Mouse (Mus musculus) telencephalon, adult 2 months (tissue): ENCODE measurements around the gene Mctp2.

ENCODE experiments used
- DNase-seq: peaks from one replicate; pipeline ENCODE4 v3.0.0-alpha.2; 2011; ENCODE audit warnings: low read depth, low spot score

Gene Mctp2

DNA sequence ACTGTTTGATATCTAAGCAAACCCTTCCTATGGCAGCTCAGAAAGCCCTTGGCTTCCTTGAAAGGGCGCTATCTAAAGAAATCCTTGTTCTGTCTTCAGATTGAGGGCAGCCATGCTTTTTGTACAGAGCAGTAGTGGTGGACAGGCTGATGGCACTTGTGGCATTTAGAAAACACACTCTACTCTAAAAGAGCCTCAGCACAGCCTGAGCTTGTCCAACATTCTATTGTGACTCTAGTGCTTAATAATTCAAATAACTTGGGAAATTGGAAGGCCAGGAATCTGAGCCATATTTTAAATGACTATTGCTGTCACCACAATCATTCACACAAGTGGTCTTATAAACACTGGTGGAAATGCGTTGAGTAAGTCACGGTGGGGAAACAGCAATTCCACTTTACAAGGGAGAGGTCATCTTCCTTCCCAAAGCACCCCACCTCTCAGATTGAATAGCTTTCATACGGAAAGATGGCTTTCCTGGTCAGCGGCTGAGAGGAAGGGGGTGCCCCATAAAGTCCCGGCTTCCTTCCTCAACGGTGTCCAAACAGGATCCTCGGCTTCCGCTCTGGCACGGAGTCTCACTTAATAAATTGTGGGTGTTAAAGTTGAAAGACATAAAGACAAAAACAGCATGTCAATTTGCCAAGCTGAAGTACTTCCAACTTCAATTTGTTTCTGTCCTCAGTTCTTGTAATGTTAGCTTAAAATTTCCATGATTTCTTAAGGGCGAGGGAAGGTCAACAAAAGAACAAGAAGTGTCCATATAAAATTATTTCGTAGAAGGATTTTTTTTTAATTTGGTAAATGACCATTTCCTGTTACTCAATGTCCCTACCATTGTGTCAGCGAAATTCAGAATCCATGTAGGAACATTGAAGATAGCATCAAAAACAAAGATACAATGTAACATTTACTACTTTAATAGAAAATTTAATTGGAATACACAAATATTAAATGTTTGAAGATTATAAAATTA, 140.4 kb downstream of the Mctp2 start:
- no peak for DNase-seq

- no peak for DNase-seq
Observed at GRCm38 (mm10) chr7:72162256-72162655, 144.2 kb downstream of the Mctp2 start.

- no peak for DNase-seq
Observed at GRCm38 (mm10) chr7:72159513-72160063, 146.8 kb downstream of the Mctp2 start.

- no peak for DNase-seq
Observed at GRCm38 (mm10) chr7:72150799-72151708, 155.4 kb downstream of the Mctp2 start.

- DNase-seq: peak; percentile 19
Observed at GRCm38 (mm10) chr7:72149073-72149472, 157.3 kb downstream of the Mctp2 start.

DNA sequence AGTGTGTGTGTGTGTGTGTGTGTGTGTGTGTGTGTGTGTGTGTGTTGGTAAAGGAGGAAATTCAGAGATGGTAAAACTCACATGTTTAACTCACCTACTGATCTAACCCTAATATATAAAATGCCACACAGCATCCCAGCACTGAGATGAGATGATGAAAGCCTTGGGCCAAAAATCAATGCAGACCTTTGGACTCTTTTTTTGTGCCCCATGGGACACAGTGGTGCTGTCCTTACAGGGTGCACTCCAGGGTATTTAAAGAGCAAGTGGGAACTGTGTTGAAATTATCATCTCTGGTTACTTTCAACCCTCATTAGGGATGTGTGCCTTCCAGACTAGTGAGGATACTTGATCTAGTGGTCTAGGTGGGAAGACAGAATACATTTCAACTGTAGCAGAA, 159.6 kb downstream of the Mctp2 start:
- no peak for DNase-seq

DNA sequence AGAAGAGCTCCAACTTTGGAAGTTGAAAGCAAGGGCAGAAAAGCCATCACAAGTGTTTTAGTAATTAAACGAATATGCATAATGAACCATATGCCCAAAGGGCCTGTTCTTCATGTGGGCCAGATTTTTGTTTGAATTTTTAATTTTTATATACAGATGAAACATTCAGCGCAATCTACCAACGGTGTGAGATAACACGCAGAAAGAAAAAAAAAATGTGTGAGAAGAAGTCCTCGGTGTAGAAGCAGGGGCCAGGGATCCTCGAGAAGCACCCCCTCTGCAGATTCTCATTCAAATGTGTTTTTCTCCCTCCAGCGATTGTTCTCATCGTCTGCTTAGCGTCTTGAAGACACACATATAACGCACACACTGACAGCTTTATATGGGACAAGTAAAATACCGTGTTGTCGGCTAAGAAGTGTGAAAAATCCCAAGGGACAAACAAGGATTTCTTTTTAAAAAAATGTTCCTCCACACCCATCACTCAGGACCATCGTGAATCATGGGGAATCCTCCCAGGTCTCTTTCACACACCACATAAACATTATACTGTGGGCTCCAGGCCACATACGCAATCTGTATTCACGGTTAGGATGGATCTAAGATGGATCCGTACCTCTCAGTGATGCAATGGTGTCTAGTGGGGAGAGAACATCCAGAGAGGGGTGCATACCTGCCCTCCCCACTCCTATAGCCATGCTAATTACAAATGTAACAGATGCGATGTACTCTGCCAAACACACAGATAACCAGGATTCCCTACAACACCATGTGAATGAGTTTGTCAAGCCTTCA, 160.5 kb downstream of the Mctp2 start:
- DNase-seq: no peak

DNA sequence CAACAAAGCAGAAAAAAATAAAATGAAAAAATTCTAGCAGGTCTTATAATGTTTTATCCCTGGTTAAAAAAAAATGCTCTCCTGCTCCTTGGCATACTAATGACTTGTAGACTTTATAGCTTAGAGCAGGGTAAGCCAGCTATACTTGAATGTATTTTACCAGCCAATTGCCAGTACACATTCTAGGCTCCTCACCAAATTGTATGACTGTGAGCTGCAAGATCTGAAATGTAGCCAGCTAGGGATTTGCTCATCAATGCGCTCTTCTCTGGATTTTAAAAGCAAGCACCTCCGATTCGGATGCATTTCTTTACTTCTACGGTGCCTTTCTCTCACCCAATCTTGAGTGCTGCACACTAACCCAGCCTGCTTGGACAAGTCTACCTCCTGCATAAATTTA, 167.7 kb downstream of the Mctp2 start:
- no peak for DNase-seq

DNA sequence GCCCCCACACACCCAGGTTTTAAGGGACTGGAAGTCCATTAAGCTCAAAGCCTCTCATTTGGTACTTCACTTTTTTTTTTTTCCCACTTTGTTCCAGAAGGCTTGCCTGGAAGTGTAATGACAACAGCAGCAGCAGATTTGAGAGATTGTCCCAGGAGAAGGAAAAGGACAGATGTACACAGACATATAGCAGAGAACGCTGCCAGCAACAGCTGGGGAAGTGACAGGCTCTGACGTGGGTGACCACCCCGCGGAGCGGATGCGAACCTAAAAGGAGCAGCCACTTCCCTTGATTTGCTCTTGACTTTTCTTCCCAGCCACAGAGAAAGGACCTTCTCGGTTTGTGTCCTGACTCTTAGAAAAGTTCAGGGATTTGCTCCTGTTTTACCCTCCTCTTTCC, 185.4 kb downstream of the Mctp2 start:
- no peak for DNase-seq

GRCm38 (mm10) chr7:72119713-72120112, 186.7 kb downstream of the Mctp2 start:
- no peak for DNase-seq

GRCm38 (mm10) chr7:72117376-72118077, 188.9 kb downstream of the Mctp2 start:
- DNase-seq: no peak

GRCm38 (mm10) chr7:72115073-72115472, 191.3 kb downstream of the Mctp2 start:
- DNase-seq: no peak

DNA sequence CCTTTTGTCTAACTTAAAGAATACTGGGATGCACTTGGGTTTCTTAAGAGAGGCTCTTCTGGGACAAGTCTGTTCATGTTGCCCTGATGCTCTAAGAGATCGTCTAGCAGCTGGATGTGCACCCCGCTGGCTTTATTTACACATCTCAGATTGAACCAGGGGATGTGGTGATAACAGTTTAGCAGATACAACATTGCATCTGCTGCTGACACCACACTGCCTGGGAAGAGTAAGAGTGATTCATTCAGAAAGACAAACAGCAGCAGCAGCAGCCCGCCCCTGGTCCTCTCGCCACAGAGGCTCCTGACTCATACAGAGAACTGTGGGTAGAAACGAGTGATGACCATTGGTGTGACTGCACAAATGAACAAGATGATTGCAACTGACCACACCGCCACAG, 195.8 kb downstream of the Mctp2 start:
- no peak for DNase-seq

- DNase-seq: no peak
Observed at GRCm38 (mm10) chr7:72108639-72109399, 197.6 kb downstream of the Mctp2 start.

GRCm38 (mm10) chr7:72104170-72104569, 202.2 kb downstream of the Mctp2 start:
- no peak for DNase-seq

DNA sequence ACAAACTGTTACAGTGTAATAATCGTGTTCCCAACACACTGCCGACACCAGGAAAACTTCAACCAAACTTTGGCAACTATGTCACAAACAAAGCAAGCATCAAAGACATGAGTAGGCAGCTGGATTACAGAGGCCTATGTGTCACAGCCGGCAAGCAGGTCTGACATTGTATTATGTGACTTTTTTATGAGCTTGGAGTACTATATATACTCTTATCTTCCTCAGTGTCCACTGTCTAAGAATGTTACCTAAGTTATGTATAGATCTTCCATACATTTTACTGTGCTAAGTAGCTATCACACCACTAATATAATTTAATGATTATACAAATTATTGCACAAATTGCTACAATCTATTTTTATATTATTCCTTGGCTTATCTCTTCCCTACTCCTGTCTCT, 202.8 kb downstream of the Mctp2 start:
- no peak for DNase-seq

DNA sequence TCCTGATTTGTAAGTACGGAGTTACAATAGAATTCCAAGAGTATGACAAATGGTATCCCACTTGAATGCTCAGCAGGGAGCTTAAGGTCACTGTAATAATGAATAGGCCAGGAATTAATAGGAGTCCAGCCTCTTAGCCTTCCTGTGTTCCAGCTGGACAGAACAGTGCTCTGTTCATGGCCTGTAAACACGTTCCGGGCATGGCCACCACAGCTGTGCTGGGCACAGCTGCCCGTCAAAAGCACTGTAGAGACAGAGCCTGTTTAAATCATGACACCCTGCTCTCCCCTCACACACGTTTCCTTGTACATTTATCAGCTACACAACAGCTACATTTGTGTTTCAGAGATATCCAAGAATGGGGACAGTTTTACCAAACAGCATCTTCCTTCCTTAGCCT, 205.7 kb downstream of the Mctp2 start:
- DNase-seq: no peak

GRCm38 (mm10) chr7:72098603-72099002, 207.8 kb downstream of the Mctp2 start:
- no peak for DNase-seq

DNA sequence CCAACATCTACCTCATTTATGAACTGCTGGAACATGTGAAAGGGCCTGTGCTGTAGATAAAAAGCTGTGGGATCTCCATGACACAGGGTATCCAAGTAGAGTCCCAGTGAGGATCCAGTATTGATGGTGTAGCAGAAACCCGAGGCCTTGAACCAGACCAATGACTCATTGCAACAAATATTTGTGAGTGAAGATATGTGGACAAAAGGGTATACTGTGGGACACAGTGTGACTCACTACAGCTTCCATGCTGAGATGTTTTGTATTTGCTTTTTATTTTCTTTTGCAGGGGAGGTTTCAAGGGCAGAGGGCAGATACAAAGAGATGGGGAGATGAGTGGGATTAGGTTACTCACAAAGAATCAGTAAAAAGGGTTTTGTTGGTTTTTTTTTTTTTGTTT, 209.4 kb downstream of the Mctp2 start:
- DNase-seq: no peak

DNA sequence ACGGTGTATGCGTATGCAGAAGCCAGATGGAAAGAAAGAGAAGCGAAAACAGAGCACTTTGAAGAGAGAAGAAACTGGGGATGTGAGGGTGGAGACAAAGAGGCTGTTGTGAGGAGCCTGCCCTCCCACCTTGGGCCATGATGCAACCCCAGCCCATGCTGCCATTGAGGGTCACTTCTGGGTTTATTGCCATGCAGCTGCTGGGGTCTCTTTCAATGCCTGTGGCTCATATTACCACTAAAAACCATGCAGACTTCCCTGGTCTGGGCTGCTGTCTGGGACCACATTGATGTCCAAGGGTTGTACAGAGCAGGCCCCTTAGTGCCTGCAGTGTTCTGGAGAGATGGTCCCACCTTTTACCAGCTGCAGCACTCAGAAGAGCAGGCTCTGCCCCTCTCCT, 210.0 kb downstream of the Mctp2 start:
- no peak for DNase-seq
